Mouse (Mus musculus) C2C12 (cell line): ENCODE measurements at regions not wholly inside any gene's neighbourhood (a gene's known extent, or its start where the extent isn't known, plus 50 kb on each side); places are given as distances from the start of the nearest gene placed in this dataset.

Experiments used
- CEBPB ChIP-seq: IDR thresholded peaks from one replicate; pipeline ENCODE4 v1.6.1; 2011; ENCODE audit warnings: low read depth, mild to moderate bottlenecking, control low read depth, moderate library complexity
- CTCF ChIP-seq: IDR thresholded peaks from one replicate; pipeline ENCODE4 v1.5.1; 2011; ENCODE audit not compliant: control insufficient read depth, insufficient read depth, insufficient read length
- MAX ChIP-seq: IDR thresholded peaks from one replicate; pipeline ENCODE4 v1.6.1; 2011; ENCODE audit warnings: mild to moderate bottlenecking, control low read depth
- MYOD1 ChIP-seq: IDR thresholded peaks from one replicate; pipeline ENCODE4 v1.6.1; 2011; ENCODE audit warnings: low read depth; ENCODE audit not compliant: control insufficient read depth, insufficient read length
- MYOG ChIP-seq: IDR thresholded peaks from one replicate; pipeline ENCODE4 v1.6.1; 2011; ENCODE audit not compliant: control insufficient read depth, insufficient read length; ENCODE audit errors: extremely low read depth
- USF1 ChIP-seq: IDR thresholded peaks from one replicate; pipeline ENCODE4 v1.6.1; 2011; ENCODE audit warnings: low read depth, mild to moderate bottlenecking, control low read depth, moderate library complexity

- TF ChIP-seq CTCF, result no peak
- TF ChIP-seq USF1, result no peak
- TF ChIP-seq MYOD1, result no peak
- TF ChIP-seq CEBPB, result no peak
- no peak for TF ChIP-seq MYOG
- TF ChIP-seq MAX, result no peak
Observed at GRCm38 (mm10) chr3:78825505-78825904, 460.8 kb downstream of the Rapgef2 start.
